ENCODE assay signal across 24 mouse cellular contexts in the genomic region with DNA sequence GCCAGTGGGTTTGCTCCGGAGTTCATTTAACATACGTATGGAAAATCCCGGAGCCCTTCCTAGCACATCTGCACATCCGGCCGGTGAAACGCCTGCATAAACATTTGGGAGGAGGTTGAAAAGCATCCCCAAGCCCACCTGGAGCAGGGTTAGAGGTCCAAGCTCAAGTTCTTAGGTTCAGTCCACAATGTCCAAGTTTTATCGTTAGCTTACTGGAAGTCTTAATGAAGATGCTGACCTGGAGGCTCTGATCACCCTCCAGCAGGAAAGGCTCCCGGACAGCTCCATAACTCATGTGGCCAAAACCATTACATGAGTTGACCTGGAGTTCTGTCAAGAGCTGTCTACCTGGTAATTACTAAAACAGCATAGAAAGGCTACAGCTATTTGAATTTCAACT.
"Had no signal": no experiment of that assay in that cellular context is flagged by ENCODE, and none has a peak within 500 bp of the region (broad histone marks: within the 10 kb centered on the region; RNA-seq: fewer than 3 reads in every experiment).

No protein-coding gene starts in this region.

- H3K36me3 ChIP-seq: heart, embryonic 13.5 days; heart, embryonic 15.5 days; hindbrain, embryonic 13.5 days; hindbrain, embryonic 15.5 days; liver, embryonic 13.5 days; liver, embryonic 15.5 days had no signal

- H3K9ac ChIP-seq: forebrain, postnatal 0 days; heart, embryonic 13.5 days; heart, embryonic 15.5 days; hindbrain, embryonic 13.5 days; hindbrain, embryonic 15.5 days; liver, embryonic 13.5 days; liver, embryonic 15.5 days; liver, postnatal 0 days had no signal

- H3K9me3 ChIP-seq: heart, embryonic 13.5 days; heart, embryonic 15.5 days; hindbrain, embryonic 13.5 days; hindbrain, embryonic 15.5 days; liver, embryonic 13.5 days; liver, embryonic 15.5 days had no signal

- H3K4me1 ChIP-seq: heart, embryonic 13.5 days; heart, embryonic 15.5 days; liver, embryonic 13.5 days; liver, embryonic 15.5 days had no signal

- H3K4me3 ChIP-seq: heart, adult 2 months; heart, embryonic 13.5 days; heart, embryonic 15.5 days; hindbrain, embryonic 13.5 days; hindbrain, embryonic 15.5 days; liver, embryonic 13.5 days; liver, embryonic 15.5 days had no signal

- H3K4me2 ChIP-seq: heart, embryonic 11.5 days; heart, embryonic 13.5 days; heart, embryonic 15.5 days; hindbrain, embryonic 13.5 days; hindbrain, embryonic 15.5 days; liver, embryonic 11.5 days; liver, embryonic 13.5 days; liver, embryonic 15.5 days had no signal

- ATAC-seq: forebrain, postnatal 0 days; hindbrain, postnatal 0 days; intestine, embryonic 16.5 days; liver, postnatal 0 days had no signal

- DNase-seq: forebrain, postnatal 0 days; gastrocnemius, postnatal 14 days; gastrocnemius, postnatal 36 days; heart, adult 11 months; heart, adult 2 months; heart, postnatal 14 days; heart, postnatal 36 days; kidney, adult 11 months; kidney, adult 9 months; kidney, postnatal 14 days; layer of hippocampus, adult 9-11 months; layer of hippocampus, postnatal 36 days; liver; liver, embryonic 13.5 days; liver, postnatal 0 days had no signal

- H3K27ac ChIP-seq: heart, adult 2 months; heart, embryonic 13.5 days; heart, embryonic 15.5 days; hindbrain, embryonic 13.5 days; hindbrain, embryonic 15.5 days; hindbrain, postnatal 0 days; liver, embryonic 13.5 days; liver, embryonic 15.5 days had no signal

- H3K27me3 ChIP-seq: heart, embryonic 13.5 days; heart, embryonic 15.5 days; hindbrain, embryonic 13.5 days; hindbrain, embryonic 15.5 days; liver, embryonic 13.5 days; liver, embryonic 15.5 days had no signal
